Mouse (Mus musculus): ENCODE data around the gene Dtnb. TPM values are rescaled to one million over a fixed set of nuclear protein-coding genes. Genes with fewer than 3 reads are reported as not detected.
A peak's percentile ranks its signal among the peaks of the same experiment; 100 is the strongest.

The Dtnb gene
- polyA plus RNA-seq, 1 experiment from 2014 or later: 40.5 TPM

- H3K36me3 ChIP-seq: no peaks in the 10 kb centered on the region
- H3K9me3 ChIP-seq (replicated peaks): no peaks in the 10 kb centered on the region
- H3K4me2 ChIP-seq (replicated peaks): 0 out of 2 replicates have a peak overlapping the region, but pooled peaks have one; percentile 73
- 59% methylated on average over 7 of the region's 7 CpGs for WGBS
- 0 out of 2 replicates have a peak overlapping the region, but pooled peaks have one; percentile 17 for H3K27ac ChIP-seq (replicated peaks)
- H3K9ac ChIP-seq: no peak overlapping the region
- H3K27me3 ChIP-seq: no peaks in the 10 kb centered on the region
- H3K4me3 ChIP-seq (replicated peaks): no peak overlapping the region
- peaks cover 58% of the 10 kb centered on the region for H3K4me1 ChIP-seq
- no peak for ATAC-seq (ENCODE audit: insufficient number of reproducible peaks, low FRiP score, low TSS enrichment, low read depth)
Measured at GRCm38 (mm10) chr12:3809520-3810180, 237.5 kb downstream of the Dtnb start.

- Histone ChIP-seq H3K9me3 (replicated peaks) (no peaks in the 10 kb centered on the region), H3K36me3 (no peaks in the 10 kb centered on the region; the same call in 1 of the 2 replicates), H3K27ac (replicated peaks) (peak overlapping the region; percentile 36), H3K4me2 (replicated peaks) (peak overlapping the region; percentile 27; the same call in 1 of the 2 replicates), H3K27me3 (no peaks in the 10 kb centered on the region), H3K9ac (no peak overlapping the region), H3K4me1 (peaks cover 66% of the 10 kb centered on the region), H3K4me3 (replicated peaks) (no peak overlapping the region; the same call in 1 of the 2 replicates)
- 24% methylated on average over 4 of the region's 4 CpGs for WGBS
- ATAC-seq (ENCODE audit: insufficient number of reproducible peaks, low FRiP score, low TSS enrichment, low read depth): no peak
Measured at GRCm38 (mm10) chr12:3810455-3810854, 238.3 kb downstream of the Dtnb start.

- H3K9ac ChIP-seq: no peak overlapping the region
- H3K36me3 ChIP-seq: no peaks in the 10 kb centered on the region; the same call in 1 of the 2 replicates
- H3K27ac ChIP-seq (replicated peaks): peak overlapping the region; percentile 30
- WGBS: 22% methylated on average over 5 of the region's 5 CpGs
- no peaks in the 10 kb centered on the region for H3K27me3 ChIP-seq
- no peaks in the 10 kb centered on the region for H3K9me3 ChIP-seq (replicated peaks)
- H3K4me3 ChIP-seq (replicated peaks): no peak overlapping the region
- no peak overlapping the region for H3K4me2 ChIP-seq (replicated peaks)
- ATAC-seq (ENCODE audit: insufficient number of reproducible peaks, low FRiP score, low TSS enrichment, low read depth): no peak
- peaks cover 68% of the 10 kb centered on the region for H3K4me1 ChIP-seq
Measured at GRCm38 (mm10) chr12:3811596-3811995, 239.4 kb downstream of the Dtnb start.

- Histone ChIP-seq H3K9me3 (replicated peaks) (no peaks in the 10 kb centered on the region), H3K27me3 (no peaks in the 10 kb centered on the region), H3K9ac (no peak overlapping the region), H3K4me2 (replicated peaks) (no peak overlapping the region), H3K27ac (replicated peaks) (no peak overlapping the region), H3K4me3 (replicated peaks) (no peak overlapping the region), H3K36me3 (no peaks in the 10 kb centered on the region; the same call in 1 of the 2 replicates), H3K4me1 (peaks cover 75% of the 10 kb centered on the region)
- 64% methylated on average over 6 of the region's 6 CpGs for whole genome bisulfite sequencing
- ATAC-seq (ENCODE audit: insufficient number of reproducible peaks, low FRiP score, low TSS enrichment, low read depth): no peak
Measured at GRCm38 (mm10) chr12:3812251-3812650, 240.1 kb downstream of the Dtnb start.

- H3K4me2 ChIP-seq (replicated peaks): no peak overlapping the region
- H3K36me3 ChIP-seq: no peaks in the 10 kb centered on the region; the same call in 1 of the 2 replicates
- no peak for ATAC-seq (ENCODE audit: insufficient number of reproducible peaks, low FRiP score, low TSS enrichment, low read depth)
- H3K9ac ChIP-seq: no peak overlapping the region
- peaks cover 82% of the 10 kb centered on the region for H3K4me1 ChIP-seq
- H3K4me3 ChIP-seq (replicated peaks): no peak overlapping the region
- H3K9me3 ChIP-seq (replicated peaks): no peaks in the 10 kb centered on the region
- H3K27ac ChIP-seq (replicated peaks): no peak overlapping the region
- H3K27me3 ChIP-seq: no peaks in the 10 kb centered on the region
- 91% methylated on average over 8 of the region's 8 CpGs for WGBS
Measured at GRCm38 (mm10) chr12:3813138-3813537, 241.0 kb downstream of the Dtnb start.

- Histone ChIP-seq H3K27ac (replicated peaks) (no peak overlapping the region), H3K36me3 (no peaks in the 10 kb centered on the region; the same call in 1 of the 2 replicates), H3K9me3 (replicated peaks) (no peaks in the 10 kb centered on the region), H3K4me1 (peaks cover 81% of the 10 kb centered on the region), H3K4me2 (replicated peaks) (no peak overlapping the region), H3K4me3 (replicated peaks) (no peak overlapping the region), H3K27me3 (no peaks in the 10 kb centered on the region), H3K9ac (no peak overlapping the region)
- no peak for ATAC-seq (ENCODE audit: insufficient number of reproducible peaks, low FRiP score, low TSS enrichment, low read depth)
- WGBS: 48% methylated on average over 6 of the region's 6 CpGs
Measured at GRCm38 (mm10) chr12:3815386-3815785, 243.2 kb downstream of the Dtnb start.

GRCm38 (mm10) chr12:3817033-3817432, 244.9 kb downstream of the Dtnb start:
- Histone ChIP-seq H3K4me2 (replicated peaks) (no peak overlapping the region), H3K9me3 (replicated peaks) (no peaks in the 10 kb centered on the region), H3K27ac (replicated peaks) (no peak overlapping the region), H3K27me3 (no peaks in the 10 kb centered on the region), H3K9ac (no peak overlapping the region), H3K36me3 (no peaks in the 10 kb centered on the region; the same call in 1 of the 2 replicates), H3K4me3 (replicated peaks) (no peak overlapping the region), H3K4me1 (peaks cover 79% of the 10 kb centered on the region)
- no peak for ATAC-seq (ENCODE audit: insufficient number of reproducible peaks, low FRiP score, low TSS enrichment, low read depth)
- 57% methylated on average over 7 of the region's 7 CpGs for WGBS

- 59% methylated on average over 5 of the region's 5 CpGs for WGBS
- Histone ChIP-seq H3K4me1 (peaks cover 76% of the 10 kb centered on the region), H3K36me3 (no peaks in the 10 kb centered on the region; the same call in 1 of the 2 replicates), H3K9me3 (replicated peaks) (no peaks in the 10 kb centered on the region), H3K9ac (no peak overlapping the region), H3K4me2 (replicated peaks) (no peak overlapping the region), H3K27me3 (no peaks in the 10 kb centered on the region), H3K27ac (replicated peaks) (peak overlapping the region; percentile 49; the same call in 1 of the 2 replicates), H3K4me3 (replicated peaks) (no peak overlapping the region)
- ATAC-seq (ENCODE audit: insufficient number of reproducible peaks, low FRiP score, low TSS enrichment, low read depth): no peak
Measured at GRCm38 (mm10) chr12:3817566-3817965, 245.4 kb downstream of the Dtnb start.

GRCm38 (mm10) chr12:3819899-3820298, 247.7 kb downstream of the Dtnb start:
- H3K9me3 ChIP-seq (replicated peaks): no peaks in the 10 kb centered on the region
- H3K4me2 ChIP-seq (replicated peaks): no peak overlapping the region
- no peak overlapping the region for H3K9ac ChIP-seq
- H3K4me3 ChIP-seq (replicated peaks): no peak overlapping the region
- peaks cover 88% of the 10 kb centered on the region for H3K4me1 ChIP-seq
- no peak overlapping the region for H3K27ac ChIP-seq (replicated peaks)
- ATAC-seq (ENCODE audit: insufficient number of reproducible peaks, low FRiP score, low TSS enrichment, low read depth): no peak
- H3K36me3 ChIP-seq: no peaks in the 10 kb centered on the region; the same call in 1 of the 2 replicates
- WGBS: 44% methylated on average over 4 of the region's 4 CpGs
- no peaks in the 10 kb centered on the region for H3K27me3 ChIP-seq

GRCm38 (mm10) chr12:3823408-3823807, 251.2 kb downstream of the Dtnb start:
- H3K27ac ChIP-seq (replicated peaks): no peak overlapping the region
- no peak overlapping the region for H3K4me3 ChIP-seq (replicated peaks)
- H3K36me3 ChIP-seq: no peaks in the 10 kb centered on the region
- H3K27me3 ChIP-seq: no peaks in the 10 kb centered on the region
- H3K4me2 ChIP-seq (replicated peaks): no peak overlapping the region
- H3K4me1 ChIP-seq: peaks cover 68% of the 10 kb centered on the region
- 61% methylated on average over 5 of the region's 5 CpGs for whole genome bisulfite sequencing
- H3K9me3 ChIP-seq (replicated peaks): no peaks in the 10 kb centered on the region
- no peak for ATAC-seq (ENCODE audit: insufficient number of reproducible peaks, low FRiP score, low TSS enrichment, low read depth)
- H3K9ac ChIP-seq: no peak overlapping the region

GRCm38 (mm10) chr12:3824906-3825713, 252.9 kb downstream of the Dtnb start:
- ATAC-seq (ENCODE audit: insufficient number of reproducible peaks, low FRiP score, low TSS enrichment, low read depth): peak; percentile 11; the same call in 1 of the 2 replicates
- Histone ChIP-seq H3K9me3 (replicated peaks) (no peaks in the 10 kb centered on the region), H3K27me3 (no peaks in the 10 kb centered on the region), H3K4me1 (peaks cover 53% of the 10 kb centered on the region), H3K4me2 (replicated peaks) (no peak overlapping the region), H3K4me3 (replicated peaks) (no peak overlapping the region), H3K27ac (replicated peaks) (0 out of 2 replicates have a peak overlapping the region, but pooled peaks have one; percentile 14), H3K36me3 (peaks cover 3% of the 10 kb centered on the region; the same call in 1 of the 2 replicates), H3K9ac (no peak overlapping the region)
- 65% methylated on average over 5 of the region's 5 CpGs for WGBS
